Mouse (Mus musculus) kidney, embryonic 14.5 days (tissue): Measurements from ENCODE around the gene Kazald1. TPM values are rescaled to one million over a fixed set of nuclear protein-coding genes. Genes with fewer than 3 reads are reported as not detected.
A peak's percentile ranks its signal among the peaks of the same experiment; 100 is the strongest.

ENCODE experiments used
- ATAC-seq: fragments of 200-750 bp; cut with Nextera tagmentation; 2 replicates; pipeline ENCODE4 v1.8.0; 2017; ENCODE audit warnings: moderate number of reproducible peaks, mild to moderate bottlenecking, moderate TSS enrichment, moderate library complexity; ENCODE audit not compliant: low FRiP score, low TSS enrichment
- H3K27ac ChIP-seq: fragments of 300-500 bp; sonication (generic); 2 replicates; pipeline ENCODE4 v1.5.1; 2014; ENCODE audit warnings: low read depth, mild to moderate bottlenecking, low read length, moderate library complexity, mixed read lengths
- H3K27me3 ChIP-seq: fragments of 300-500 bp; sonication (generic); 2 replicates; pipeline ENCODE4 v1.6.1; 2014; ENCODE audit warnings: mild to moderate bottlenecking, low read length; ENCODE audit not compliant: control insufficient read depth, insufficient read depth
- H3K36me3 ChIP-seq: fragments of 300-500 bp; sonication (generic); 2 replicates; pipeline ENCODE4 v1.6.1; 2014; ENCODE audit warnings: low read length, mixed read lengths; ENCODE audit not compliant: control insufficient read depth, insufficient read depth
- H3K4me1 ChIP-seq: fragments of 300-500 bp; sonication (generic); 2 replicates; pipeline ENCODE4 v1.6.1; 2014; ENCODE audit warnings: low read length, mixed read lengths; ENCODE audit not compliant: control insufficient read depth, insufficient read depth
- H3K4me2 ChIP-seq: fragments of 300-500 bp; sonication (generic); replicated peaks from 2 replicates; pipeline ENCODE4 v1.6.1; 2014; ENCODE audit warnings: low read depth, mild to moderate bottlenecking, low read length
- H3K4me3 ChIP-seq: fragments of 300-500 bp; sonication (generic); 2 replicates; pipeline ENCODE4 v1.5.1; 2014; ENCODE audit warnings: mild to moderate bottlenecking, low read length
- H3K9ac ChIP-seq: fragments of 300-500 bp; sonication (generic); 2 replicates; pipeline ENCODE4 v1.6.1; 2014; ENCODE audit warnings: low read depth, mild to moderate bottlenecking, low read length, moderate library complexity
- H3K9me3 ChIP-seq: fragments of 300-500 bp; sonication (generic); 2 replicates; pipeline ENCODE4 v1.6.1; 2016; ENCODE audit warnings: low read length; ENCODE audit not compliant: control insufficient read depth
- WGBS: fragments of 180-500 bp; shearing (Covaris S2); extraction: QIAGEN DNeasy Blood & Tissue Kit; methylation state at CpG from one replicate; pipeline ENCODE4 v1.1.7; 2014; 5-methylcytosine and 5-hydroxymethylcytosine counted together
- polyA plus RNA-seq: library from polyadenylated mRNA; unstranded; fragments of >200 nt; fragmentation: Nextera tagmentation; extraction: Ambion mirVana; gene quantifications from 2 replicates; pipeline ENCODE4 v1.2.1, GENCODE M21; 2014

Gene Kazald1
- polyA plus RNA-seq, 1 experiment from 2014 or later: 10.7 TPM

DNA sequence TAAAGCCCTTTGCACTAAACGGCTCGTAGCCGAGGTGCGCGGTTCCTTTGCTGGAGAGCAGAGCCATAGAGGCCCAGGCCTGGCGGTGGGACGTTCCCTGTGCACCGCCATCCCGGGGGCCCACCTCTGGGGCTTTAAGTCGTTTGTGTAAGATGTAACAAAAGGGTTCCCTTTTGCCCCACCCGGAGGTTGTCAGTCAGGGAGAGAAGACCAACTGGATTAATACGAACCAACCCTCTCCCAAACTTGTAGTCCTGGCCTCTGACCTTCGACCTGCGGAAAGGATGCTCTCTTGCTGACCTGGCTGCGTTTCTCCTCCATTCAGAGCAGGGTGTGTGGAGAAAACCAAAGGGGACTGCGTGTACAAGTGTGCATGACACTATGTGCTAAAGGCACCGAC, 5.7 kb downstream of the Kazald1 start:
- H3K4me1 ChIP-seq: peaks cover 36% of the 10 kb centered on the region
- peak overlapping the region; percentile 42; the same call in 1 of the 2 replicates for H3K9ac ChIP-seq
- H3K36me3 ChIP-seq: no peaks in the 10 kb centered on the region
- H3K9me3 ChIP-seq: no peaks in the 10 kb centered on the region
- peak overlapping the region; percentile 43 for H3K4me2 ChIP-seq
- peak overlapping the region; percentile 35 for H3K4me3 ChIP-seq
- under 1% methylated on average over 17 of the region's 17 CpGs for WGBS
- no peak for ATAC-seq
- H3K27ac ChIP-seq: no peak overlapping the region
- peaks cover 70% of the 10 kb centered on the region for H3K27me3 ChIP-seq

DNA sequence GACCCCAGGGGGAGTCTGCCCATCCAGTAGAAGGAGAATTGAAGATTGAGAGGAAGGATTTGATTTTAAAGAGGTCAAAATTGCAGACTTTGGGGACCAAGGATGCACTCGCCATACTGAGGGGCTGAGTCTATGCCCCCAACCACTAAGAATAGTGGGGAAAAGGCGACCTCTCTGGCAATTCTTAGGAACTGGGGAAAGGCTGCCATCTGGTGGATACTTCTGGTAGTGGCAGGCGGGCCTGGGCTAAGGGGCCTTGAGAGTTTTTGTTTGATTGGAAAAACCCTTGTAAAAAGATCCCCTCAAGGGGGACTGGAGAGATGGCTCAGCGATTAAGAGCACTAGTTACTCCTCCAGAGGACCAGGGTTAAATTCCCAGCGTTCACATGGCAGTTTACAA, 6.2 kb downstream of the Kazald1 start:
- H3K4me1 ChIP-seq: peaks cover 30% of the 10 kb centered on the region
- no peak overlapping the region for H3K9ac ChIP-seq
- under 1% methylated on average over 5 of the region's 5 CpGs for WGBS
- peaks cover 70% of the 10 kb centered on the region for H3K27me3 ChIP-seq
- no peaks in the 10 kb centered on the region for H3K9me3 ChIP-seq
- no peak overlapping the region for H3K27ac ChIP-seq
- no peaks in the 10 kb centered on the region for H3K36me3 ChIP-seq
- H3K4me3 ChIP-seq: peak overlapping the region; percentile 35; the same call in 1 of the 2 replicates
- no peak for ATAC-seq
- peak overlapping the region; percentile 43 for H3K4me2 ChIP-seq

DNA sequence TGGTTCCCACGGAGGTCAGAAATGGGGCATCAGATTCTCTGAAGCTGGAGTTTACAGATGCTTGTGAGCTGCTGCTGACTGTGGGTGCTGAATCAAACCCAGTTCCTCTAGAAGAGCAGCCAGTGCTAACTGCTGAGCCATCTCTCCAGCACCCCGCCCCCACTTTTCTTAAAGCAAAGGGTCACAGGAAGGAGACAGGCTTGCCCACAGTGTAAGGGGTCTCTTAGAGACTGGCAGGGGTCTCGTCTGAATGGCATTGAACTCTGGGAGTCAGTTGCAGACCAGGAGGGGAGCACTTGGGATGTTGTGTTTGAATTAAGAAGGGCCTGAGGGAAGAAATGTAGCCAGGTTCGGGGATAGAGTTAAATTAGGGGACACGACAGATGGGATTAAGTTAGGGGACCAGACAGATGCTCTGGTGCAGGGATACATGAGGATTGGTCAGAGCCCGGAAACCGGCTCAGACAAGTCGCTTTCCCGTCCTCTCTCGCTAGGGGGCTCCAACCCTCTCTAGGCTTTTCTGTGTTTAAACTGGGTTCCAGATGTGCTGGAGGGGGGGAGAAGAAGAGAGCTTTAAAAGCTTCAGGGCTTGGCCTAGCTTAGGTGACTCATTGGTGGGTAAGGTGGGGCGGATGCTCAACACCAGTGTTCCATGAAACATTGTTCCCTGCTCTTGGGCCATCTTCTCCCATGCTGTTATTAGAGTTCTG, 7.0 kb downstream of the Kazald1 start:
- H3K36me3 ChIP-seq: no peaks in the 10 kb centered on the region
- H3K27me3 ChIP-seq: peaks cover 69% of the 10 kb centered on the region
- H3K4me1 ChIP-seq: peaks cover 23% of the 10 kb centered on the region
- H3K4me3 ChIP-seq: no peak overlapping the region
- no peak for ATAC-seq
- 15% methylated on average over 11 of the region's 11 CpGs for WGBS
- H3K9me3 ChIP-seq: no peaks in the 10 kb centered on the region
- no peak overlapping the region for H3K27ac ChIP-seq
- no peak overlapping the region for H3K4me2 ChIP-seq
- H3K9ac ChIP-seq: no peak overlapping the region

DNA sequence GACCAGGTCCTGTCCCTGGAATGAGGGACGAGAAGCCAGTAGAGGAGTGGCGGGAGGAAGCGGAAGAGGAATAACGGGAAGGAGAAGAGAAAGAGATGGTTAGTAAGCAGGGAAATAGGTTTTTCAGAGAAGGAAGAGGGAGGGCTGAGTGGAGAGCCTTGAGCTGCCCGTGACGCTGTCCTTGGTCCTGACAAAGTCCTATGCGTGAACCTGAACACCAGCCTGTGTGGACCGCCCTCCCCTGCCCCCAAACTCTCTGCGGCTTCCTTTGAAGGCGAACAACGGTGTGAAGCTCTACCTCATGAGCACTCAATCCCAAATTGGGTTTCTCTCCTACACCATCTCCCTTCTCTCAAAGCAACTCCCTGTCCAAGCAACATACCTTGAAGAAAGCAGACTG, 22.8 kb downstream of the Kazald1 start:
- WGBS: 16% methylated on average over 11 of the region's 11 CpGs
- no peak for ATAC-seq
- no peaks in the 10 kb centered on the region for H3K9me3 ChIP-seq
- H3K4me1 ChIP-seq: no peaks in the 10 kb centered on the region
- H3K36me3 ChIP-seq: no peaks in the 10 kb centered on the region
- H3K27ac ChIP-seq: no peak overlapping the region
- no peak overlapping the region for H3K4me3 ChIP-seq
- H3K4me2 ChIP-seq: no peak overlapping the region
- H3K9ac ChIP-seq: no peak overlapping the region
- peaks cover 28% of the 10 kb centered on the region for H3K27me3 ChIP-seq

DNA sequence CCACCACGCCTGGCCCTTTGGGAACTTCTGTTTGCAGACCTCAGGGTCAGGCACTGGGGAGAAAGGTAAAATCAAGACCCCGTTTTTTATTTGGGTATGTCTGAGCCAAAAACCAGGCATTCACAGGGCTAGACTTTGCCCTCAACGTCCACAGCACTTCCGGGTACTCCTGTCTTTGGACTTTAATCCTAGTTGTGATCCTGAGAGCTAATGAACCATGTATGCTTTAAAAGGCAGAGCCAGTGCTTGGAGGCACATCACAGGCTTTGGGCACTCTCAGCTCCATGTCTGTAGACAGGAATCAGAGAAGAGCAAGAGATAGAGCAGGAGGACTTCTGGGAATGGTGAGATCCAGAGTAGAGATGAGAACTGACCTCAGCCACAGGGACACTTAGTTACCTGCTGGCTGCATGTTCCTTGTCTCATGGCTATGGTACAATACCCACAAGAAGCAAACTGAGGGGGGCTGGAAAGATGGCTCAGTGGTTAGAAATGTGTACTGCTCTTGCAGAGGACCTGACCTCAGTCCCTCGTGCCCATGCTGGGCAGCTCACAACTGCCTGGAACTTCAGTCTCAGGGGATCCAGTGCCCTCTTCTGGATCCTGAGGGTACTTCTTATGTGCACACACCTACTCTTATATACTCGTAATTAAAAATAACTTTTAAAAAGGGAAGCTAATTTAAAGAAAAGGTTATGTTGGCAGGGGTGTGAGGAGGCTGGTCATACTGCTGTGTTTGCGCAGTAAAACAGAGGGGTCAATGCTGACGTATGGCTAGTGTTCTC, 25.6 kb downstream of the Kazald1 start:
- 0 out of 2 replicates have a peak, but pooled peaks cover 5% of the 10 kb centered on the region for H3K4me1 ChIP-seq
- no peaks in the 10 kb centered on the region for H3K9me3 ChIP-seq
- no peaks in the 10 kb centered on the region for H3K36me3 ChIP-seq
- ATAC-seq: no peak
- 74% methylated on average over 8 of the region's 8 CpGs for WGBS
- H3K27me3 ChIP-seq: peaks cover 56% of the 10 kb centered on the region
- H3K9ac ChIP-seq: no peak overlapping the region
- H3K27ac ChIP-seq: no peak overlapping the region
- H3K4me2 ChIP-seq: no peak overlapping the region
- H3K4me3 ChIP-seq: no peak overlapping the region

DNA sequence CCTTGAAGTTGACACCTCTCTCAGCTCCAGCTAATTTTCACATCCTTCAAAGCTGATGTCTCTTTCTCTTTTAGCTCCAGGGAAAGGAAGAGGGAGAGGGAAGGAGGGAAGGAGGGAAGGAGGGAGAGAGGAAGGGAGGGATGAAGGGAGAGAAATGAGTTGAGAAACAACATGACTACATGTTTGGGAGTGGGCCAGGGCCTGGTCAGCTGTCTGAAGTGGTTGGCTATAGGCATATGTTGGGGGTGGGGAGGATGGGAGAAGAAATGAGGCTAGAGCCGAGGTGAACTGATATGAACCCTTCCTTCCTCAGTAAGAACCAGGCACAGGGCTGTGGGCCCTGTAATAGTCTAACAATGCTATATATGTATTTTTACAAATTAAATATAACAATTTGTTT, 30.6 kb downstream of the Kazald1 start:
- Histone ChIP-seq H3K4me2 (no peak overlapping the region), H3K27ac (no peak overlapping the region), H3K4me1 (0 out of 2 replicates have a peak, but pooled peaks cover 5% of the 10 kb centered on the region), H3K36me3 (no peaks in the 10 kb centered on the region), H3K27me3 (peaks cover 72% of the 10 kb centered on the region), H3K4me3 (no peak overlapping the region), H3K9ac (no peak overlapping the region), H3K9me3 (no peaks in the 10 kb centered on the region)
- WGBS: 37% methylated on average over 1 of the region's 1 CpGs
- no peak for ATAC-seq

DNA sequence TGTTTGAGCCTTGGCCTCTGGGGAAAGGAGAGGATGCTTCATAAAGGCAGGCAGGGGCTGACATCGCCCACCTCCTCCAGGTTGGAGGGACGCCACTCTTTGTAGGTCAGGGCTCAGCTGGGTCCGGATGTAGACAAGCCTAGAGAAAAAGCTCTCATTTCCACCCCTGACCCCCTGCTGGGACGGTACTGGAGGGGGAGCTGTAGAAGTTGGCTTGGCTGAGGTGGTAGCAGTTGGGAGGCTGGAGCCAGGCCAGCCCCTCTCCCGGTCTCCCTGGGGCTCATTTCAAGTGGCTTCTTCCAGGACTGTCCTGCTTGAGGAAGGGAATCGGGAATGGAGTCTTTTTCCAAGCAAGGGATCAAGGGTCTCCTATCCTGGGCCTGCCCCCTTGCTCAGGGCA, 31.6 kb downstream of the Kazald1 start:
- no peak for ATAC-seq
- Histone ChIP-seq H3K27ac (no peak overlapping the region), H3K36me3 (no peaks in the 10 kb centered on the region), H3K27me3 (peaks cover 68% of the 10 kb centered on the region), H3K9ac (no peak overlapping the region), H3K4me3 (no peak overlapping the region), H3K9me3 (no peaks in the 10 kb centered on the region), H3K4me2 (no peak overlapping the region), H3K4me1 (0 out of 2 replicates have a peak, but pooled peaks cover 5% of the 10 kb centered on the region)
- 34% methylated on average over 6 of the region's 6 CpGs for WGBS

DNA sequence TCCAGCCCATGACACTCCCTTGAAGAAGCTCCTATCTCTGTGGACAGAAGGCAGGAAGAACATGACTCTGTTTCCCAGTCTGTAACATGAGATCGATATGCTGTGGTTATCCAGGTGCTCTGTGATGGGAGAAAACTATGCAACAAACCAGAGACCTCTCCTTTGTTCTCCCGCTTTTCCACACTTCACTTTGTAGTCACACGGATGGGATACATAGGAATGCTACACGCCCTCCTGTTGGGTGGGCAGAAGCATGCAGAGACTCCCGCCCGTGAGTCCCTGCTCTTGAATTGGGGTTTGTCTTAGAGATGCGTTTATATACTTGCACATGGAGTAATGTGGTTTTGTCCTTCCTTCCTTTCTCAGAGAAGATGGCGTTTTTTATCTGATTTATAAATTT, 35.6 kb downstream of the Kazald1 start:
- no peaks in the 10 kb centered on the region for H3K9me3 ChIP-seq
- peaks cover 17% of the 10 kb centered on the region for H3K4me1 ChIP-seq
- no peak overlapping the region for H3K27ac ChIP-seq
- H3K36me3 ChIP-seq: no peaks in the 10 kb centered on the region
- 80% methylated on average over 8 of the region's 8 CpGs for WGBS
- H3K9ac ChIP-seq: no peak overlapping the region
- ATAC-seq: no peak
- H3K27me3 ChIP-seq: peaks cover 40% of the 10 kb centered on the region
- no peak overlapping the region for H3K4me3 ChIP-seq
- no peak overlapping the region for H3K4me2 ChIP-seq

DNA sequence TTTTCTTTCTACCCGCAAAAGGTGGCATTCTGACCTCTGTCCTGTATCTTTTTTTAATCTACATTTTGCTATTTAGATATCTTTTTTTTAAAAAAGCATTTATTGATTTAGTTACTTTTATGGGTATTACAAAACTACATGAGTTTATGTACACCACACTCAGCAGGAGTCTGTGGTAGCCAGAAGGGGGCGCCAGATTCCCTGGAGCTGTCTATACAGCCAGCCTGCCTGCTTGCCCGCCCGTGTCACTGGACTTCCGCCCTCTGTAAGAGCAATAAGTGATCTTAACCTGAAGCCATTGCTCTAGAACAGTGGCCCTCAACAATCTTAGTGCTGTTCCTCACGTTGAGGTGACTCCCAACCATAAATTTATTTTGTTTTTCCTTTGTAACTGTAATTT, 37.4 kb downstream of the Kazald1 start:
- no peak overlapping the region for H3K4me3 ChIP-seq
- H3K9ac ChIP-seq: no peak overlapping the region
- H3K36me3 ChIP-seq: no peaks in the 10 kb centered on the region
- no peak overlapping the region for H3K27ac ChIP-seq
- no peak for ATAC-seq
- no peak overlapping the region for H3K4me2 ChIP-seq
- peaks cover 17% of the 10 kb centered on the region for H3K4me1 ChIP-seq
- H3K9me3 ChIP-seq: no peaks in the 10 kb centered on the region
- 77% methylated on average over 6 of the region's 6 CpGs for WGBS
- peaks cover 38% of the 10 kb centered on the region for H3K27me3 ChIP-seq
